Mouse (Mus musculus): ENCODE measurements around the gene Spint1. TPM values are rescaled to one million over a fixed set of nuclear protein-coding genes. Genes with fewer than 3 reads are reported as not detected.

Gene Spint1
- under 1 TPM in 1 of 3 experiments, not detected in 2; 0.28 TPM for polyA plus RNA-seq (2017; shearing (Covaris generic))

DNA sequence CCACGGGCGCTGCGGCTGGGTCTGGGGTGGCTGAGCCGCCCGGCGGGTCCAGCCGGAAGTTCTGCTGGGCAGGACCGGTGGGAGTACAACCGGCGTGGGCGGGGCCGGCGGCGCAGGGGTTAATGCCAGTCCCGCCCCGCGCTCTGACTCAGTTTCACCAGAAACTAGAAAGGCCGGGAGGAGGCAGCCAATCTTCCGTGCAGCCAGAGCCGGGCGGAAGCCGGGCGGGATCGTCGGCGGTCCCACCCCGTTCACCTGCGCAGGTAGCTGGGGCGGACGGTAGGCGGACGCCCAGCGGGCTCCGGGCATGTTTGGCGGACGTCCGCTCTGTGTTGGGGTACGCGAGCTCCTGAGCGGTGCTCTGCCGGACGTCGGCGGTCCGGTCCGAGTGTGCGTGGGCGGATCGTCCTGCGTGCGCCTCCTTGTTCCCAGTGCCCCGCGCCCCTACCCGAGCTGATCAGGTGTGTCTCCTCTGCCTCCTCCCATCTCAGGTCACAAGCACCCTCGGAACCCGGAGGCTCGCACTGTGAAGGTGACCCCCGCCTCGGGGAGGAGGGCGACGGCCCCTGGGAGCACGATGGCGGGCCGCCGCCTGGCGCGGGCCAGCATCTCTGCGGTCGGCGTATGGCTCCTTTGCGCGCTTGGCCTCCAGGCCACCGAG, at the start of gene Spint1:
Gene Spint1, plus strand, starts transcription at position 153 of the 661 bp plus-strand sequence.
- no peak for ATAC-seq

DNA sequence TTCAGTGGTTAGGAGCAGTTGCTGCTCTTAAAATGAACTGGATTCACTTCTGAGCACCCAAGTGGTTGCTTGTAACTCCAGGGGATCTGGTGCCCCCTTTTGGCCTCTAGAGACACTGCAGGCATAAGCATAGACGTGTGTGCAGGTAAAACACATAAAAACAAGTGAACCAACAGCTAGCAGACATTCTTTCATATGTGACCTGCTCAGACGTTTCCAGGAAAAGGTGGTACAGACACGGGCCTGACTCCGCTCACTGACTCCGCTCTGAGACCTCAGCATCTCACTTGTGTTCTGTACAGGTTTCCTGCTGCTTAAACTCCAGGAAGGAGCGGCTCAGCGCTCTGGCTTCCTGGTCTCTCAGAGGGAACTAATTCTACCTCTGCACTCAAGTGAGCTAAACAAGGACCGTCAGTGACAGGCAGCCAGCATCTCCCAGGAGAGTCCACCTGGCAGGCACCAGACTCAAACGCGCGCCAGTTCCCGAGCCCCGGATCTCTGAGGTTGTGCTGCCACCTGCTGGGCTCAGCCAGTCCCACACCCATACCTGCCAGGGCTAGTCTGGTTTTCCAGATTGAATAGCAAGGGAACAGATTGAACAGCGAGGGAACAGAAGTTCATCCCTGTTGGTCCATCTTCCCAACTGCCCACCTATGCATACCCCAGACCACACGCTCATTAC, 48.0 kb upstream of the Spint1 start:
- peak; percentile 95 for ATAC-seq

GRCm38 (mm10) chr2:119190969-119191368, 46.2 kb upstream of the Spint1 start:
- no peak for ATAC-seq

GRCm38 (mm10) chr2:119194140-119194539, 43.0 kb upstream of the Spint1 start:
- no peak for ATAC-seq

DNA sequence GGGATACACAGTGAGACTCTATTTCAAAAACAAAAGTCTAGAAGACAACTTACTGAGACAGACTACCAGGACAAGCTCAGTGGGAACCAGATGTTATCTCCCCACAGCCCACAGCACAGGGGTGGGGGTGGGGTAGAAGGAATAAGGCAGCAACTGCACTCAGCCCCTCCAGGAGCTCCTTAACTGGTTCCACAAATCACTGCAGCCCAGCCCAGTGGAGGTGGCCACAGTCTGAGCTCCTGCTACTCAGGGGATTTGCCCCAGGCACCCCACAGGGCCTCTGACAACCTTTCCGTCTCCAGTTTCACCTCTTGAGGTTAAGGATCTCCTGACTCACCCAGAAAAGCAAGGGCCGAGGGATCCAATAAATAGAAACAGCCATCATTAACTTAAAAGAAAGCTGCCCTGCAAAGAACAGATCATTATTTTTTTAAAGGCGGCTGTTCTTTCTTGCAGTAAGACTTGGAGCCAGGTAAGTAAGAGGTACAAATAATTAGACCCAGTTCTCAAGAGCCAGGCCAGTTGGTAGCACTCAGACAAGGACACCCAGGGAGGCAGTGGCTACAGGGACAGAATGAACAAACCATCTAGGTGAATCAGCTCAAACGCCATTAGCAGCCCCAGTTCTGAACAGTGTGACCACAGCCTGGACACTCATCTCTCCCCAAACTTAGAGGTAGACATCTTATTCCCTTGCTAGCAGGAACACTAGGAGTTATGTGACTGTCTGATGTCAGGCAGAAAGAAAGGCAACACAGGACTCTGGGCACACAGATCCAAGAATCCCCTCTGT, 40.6 kb upstream of the Spint1 start:
- ATAC-seq: no peak

GRCm38 (mm10) chr2:119197493-119197892, 39.7 kb upstream of the Spint1 start:
- ATAC-seq: no peak

DNA sequence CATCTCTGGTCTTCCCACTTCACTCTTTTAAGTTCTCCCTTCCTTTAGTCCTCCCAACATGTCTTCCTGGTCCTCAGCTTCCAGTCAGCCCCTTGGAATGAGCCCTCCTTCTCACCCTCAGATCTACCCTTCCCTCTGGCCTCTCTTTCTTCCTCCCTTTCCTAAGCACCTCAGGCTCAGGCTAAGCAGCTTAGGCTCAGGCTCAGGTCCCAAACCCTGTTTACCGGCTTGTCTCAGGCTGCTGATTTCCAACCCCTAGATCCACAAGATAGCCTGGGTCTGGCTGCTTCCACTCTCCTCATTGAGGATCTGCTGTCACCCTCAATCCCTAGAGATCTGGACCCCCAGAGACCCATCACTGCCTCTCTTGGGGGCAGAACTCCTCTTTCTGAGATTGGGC, 39.1 kb upstream of the Spint1 start:
- ATAC-seq: no peak

DNA sequence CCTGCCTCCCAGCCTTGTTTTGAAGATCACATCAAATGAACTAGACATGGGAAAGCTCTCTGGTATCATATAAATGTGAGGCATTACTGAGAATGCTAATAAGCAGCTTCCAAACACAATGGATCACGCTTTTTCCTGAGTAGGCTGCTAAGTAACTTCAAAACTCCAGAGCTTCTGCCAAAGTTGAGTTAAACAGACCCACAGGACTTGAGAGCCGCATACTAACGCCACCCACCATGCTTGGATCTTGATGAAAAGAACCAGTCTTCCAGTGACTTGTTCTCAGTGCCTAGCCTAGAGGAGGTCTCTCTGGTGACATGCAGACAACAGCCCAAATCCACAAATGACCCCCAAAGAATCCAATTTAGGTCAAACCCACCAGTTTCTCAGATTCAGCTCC, 38.2 kb upstream of the Spint1 start:
- no peak for ATAC-seq

GRCm38 (mm10) chr2:119202914-119203453, 34.2 kb upstream of the Spint1 start:
- ATAC-seq: no peak

- ATAC-seq: no peak
Measured at GRCm38 (mm10) chr2:119203871-119204460, 33.2 kb upstream of the Spint1 start.

- ATAC-seq: no peak
Measured at GRCm38 (mm10) chr2:119207961-119208343, 29.2 kb upstream of the Spint1 start.

DNA sequence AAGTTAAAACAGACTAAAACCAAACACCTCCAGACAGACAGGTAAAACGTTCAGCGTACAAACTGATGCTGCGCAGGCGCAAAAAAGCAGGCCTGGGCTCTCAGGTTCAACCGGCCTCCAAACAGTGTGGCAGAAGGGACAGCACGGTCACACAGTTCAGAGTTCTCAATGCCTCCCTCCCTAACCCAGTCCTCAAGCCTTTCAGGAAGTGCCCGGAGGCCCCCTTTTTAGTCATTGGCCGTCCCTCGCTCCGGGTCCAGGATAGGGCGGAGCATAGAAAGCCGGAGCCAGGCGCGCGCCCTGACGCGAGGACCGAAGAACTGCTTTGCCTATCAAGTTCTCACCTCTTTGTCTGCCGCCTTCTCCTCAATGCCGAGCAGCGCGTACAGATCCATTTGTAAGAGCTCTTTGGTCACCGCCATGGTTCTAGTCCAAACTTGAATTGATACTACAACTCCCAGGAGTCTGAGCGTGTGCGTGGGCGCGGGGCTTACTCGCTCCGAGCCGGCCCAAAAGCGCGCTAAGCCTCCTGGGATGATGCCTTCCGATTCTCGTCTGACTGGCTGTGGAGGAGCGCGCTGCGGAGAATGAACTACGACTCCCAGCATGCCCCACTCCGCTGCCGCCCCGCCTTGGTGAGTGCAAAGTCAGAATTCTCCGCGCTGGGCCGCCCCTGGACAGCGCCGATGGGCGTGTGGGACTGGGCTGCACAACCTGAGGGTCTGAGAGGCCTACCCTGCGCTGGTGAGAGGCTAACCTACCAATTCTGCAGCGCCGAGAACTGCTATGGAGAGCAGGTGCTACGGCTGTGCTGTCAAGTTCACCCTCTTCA, 28.6 kb upstream of the Spint1 start, which contains the start of the genes Zfyve19 and Dnajc17:
Gene Zfyve19, plus strand, starts transcription at position 274 of the 832 bp plus-strand sequence.
Gene Dnajc17, minus strand, starts transcription at position 452 of the 832 bp plus-strand sequence.
- ATAC-seq: peak; percentile 98

GRCm38 (mm10) chr2:119209176-119209507, 28.0 kb upstream of the Spint1 start:
- peak; percentile 12 for ATAC-seq

- ATAC-seq: no peak
Measured at GRCm38 (mm10) chr2:119229775-119230704, 7.1 kb upstream of the Spint1 start, which contains the start of gene Ppp1r14d. Gene Ppp1r14d (minus strand): TSS chr2:119229906.

DNA sequence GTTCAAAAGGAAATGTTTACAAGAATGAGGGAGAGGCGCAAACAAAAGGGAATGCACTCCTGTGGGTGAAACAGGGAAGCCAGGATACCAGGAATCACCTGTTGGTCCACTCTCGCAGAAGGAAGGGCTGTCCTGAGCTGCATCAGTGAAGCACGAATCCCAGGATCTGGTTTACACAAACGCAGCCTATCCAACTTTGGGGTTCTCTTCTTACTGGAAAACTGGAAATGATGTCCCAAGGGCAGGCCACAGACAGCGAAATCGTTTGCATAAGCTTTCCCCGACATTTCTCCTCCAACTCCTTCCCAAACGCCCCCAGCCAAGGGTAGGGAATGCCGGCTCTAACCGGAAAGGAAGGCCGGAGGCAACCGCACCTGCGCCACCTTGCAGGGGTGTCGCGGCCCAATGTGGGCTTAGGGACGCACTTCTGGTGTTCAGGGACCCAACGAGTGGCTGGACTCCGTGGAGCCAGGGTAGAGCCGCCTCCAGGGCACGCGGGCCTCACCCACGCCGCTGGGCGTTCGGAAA, 416 bp upstream of the Spint1 start:
- ATAC-seq: no peak

- no peak for ATAC-seq
Measured at GRCm38 (mm10) chr2:119237871-119238220, 684 bp downstream of the Spint1 start.

DNA sequence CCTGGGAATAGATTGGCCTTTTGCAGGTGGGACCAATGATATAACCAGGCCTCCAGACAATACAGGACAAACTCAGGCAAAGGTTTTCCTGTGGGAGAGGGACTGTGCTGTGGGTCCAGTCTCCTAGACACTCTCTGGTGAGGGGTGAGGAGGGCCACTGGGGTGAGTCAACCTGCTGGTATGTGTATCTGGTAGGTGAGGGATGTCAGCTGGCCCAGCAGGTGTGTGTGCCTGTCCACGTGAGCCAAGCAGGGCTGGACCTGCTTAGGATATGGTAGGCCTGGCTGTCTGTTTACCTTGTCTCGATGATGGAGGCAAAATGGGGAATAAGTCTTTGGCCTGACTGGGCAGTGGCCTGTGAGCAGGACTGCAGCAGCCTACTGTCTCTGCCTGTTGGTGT, 1.5 kb downstream of the Spint1 start:
- ATAC-seq: no peak

DNA sequence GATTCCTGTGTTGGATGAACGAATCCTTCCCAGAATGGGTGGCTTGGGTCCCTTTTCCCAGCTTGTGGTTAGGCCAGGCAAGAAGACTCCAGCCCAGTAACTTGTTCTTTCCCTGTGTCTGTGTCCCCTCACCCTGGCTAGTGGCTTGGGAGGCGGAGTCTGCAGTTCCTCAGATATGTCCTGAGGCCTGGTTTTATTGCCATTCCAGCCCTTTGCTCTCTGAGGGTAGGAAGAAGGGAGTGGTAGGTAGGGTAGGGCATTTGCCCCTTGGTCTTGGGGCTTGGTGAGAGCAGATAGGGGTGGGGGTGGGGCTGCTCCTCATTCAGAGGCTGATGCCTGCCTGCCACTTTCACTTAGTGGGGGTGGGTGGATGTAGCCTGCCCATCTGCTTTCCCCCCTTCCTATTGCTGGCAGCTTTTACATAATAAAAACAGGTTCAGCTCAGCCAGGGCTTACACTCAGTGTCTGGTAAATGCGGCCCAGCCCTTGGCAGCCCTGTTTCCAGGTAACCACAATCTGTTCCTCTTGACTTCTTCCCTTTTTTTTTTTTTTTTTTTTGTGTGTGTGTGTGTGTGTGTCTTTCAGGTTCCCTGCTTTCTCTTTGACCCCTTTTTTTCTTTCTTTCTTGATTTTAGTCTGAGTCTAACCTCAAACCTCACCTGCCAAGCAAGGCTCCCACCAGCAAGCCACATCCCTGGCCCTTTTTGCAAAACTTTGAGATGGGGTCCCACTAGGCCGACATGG, 3.1 kb downstream of the Spint1 start:
- ATAC-seq: no peak

DNA sequence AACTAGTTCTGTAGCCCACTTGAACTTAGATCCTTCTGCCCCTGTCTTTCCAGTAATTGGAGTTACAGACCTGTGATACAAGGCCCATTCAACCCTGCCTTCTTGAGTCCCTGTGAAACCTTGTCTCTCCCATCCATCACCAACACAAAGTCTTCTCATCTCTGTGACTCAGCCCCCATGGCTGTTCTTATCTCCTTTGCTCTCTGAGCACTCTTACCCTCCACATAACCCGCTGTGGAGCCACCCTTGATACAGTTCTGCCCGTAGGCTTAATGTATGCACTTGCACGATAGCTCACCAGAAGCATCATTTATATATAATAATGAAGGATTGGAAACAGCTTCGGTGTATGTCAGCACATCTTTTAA, 3.6 kb downstream of the Spint1 start:
- ATAC-seq: no peak

- no peak for ATAC-seq
Measured at GRCm38 (mm10) chr2:119242548-119242947, 5.4 kb downstream of the Spint1 start.
